Mouse (Mus musculus): Measurements from ENCODE around the gene Hoxa9. TPM values are rescaled to one million over a fixed set of nuclear protein-coding genes. Genes with fewer than 3 reads are reported as not detected.

Gene Hoxa9
- total RNA-seq, 1 experiment = 1.4 TPM

- no peak for DNase-seq (ENCODE audit: low read depth, low spot score)
- no peak overlapping the region for H3K4me3 ChIP-seq (ENCODE audit: insufficient read depth in 1 of 2, low read depth in 1 of 2, low read length in 2 of 2, poor library complexity in 1 of 2, severe bottlenecking in 1 of 2)
- H3K27ac ChIP-seq (ENCODE audit: insufficient read depth, low read depth, low read length, poor library complexity, severe bottlenecking) = no peak overlapping the region
- in situ Hi-C loops (cut with MboI; ENCODE audit: low sequenced_read_pairs in 2 of 2, unreplicated experiment in 2 of 2) = loop anchor here (10.0 to 25.0 kb wide), 2 partner anchors 63 to 1036 kb away; partner anchors contain the start of genes Creb5 (in 1 of the 2) and Evx1 (in 1 of the 2)
- H3K4me1 ChIP-seq (ENCODE audit: control insufficient read depth in 2 of 2, insufficient read depth in 2 of 2, low read length in 2 of 2, poor library complexity in 1 of 2) = peaks cover 0 to 2% of the 10 kb centered on the region in 2 experiments; a peak in 1 of 4 replicates
- H3K9ac ChIP-seq (ENCODE audit: insufficient read depth, low read depth, low read length, poor library complexity, severe bottlenecking) = no peak overlapping the region
- TF ChIP-seq HCFC1 (IDR thresholded peaks at IDR 0.05; ENCODE audit: borderline replicate concordance, insufficient read depth, low read length) = no peak
- no peaks in the 10 kb centered on the region for H3K9me3 ChIP-seq (ENCODE audit: control insufficient read depth, insufficient read depth, low read depth, low read length)
- H3K36me3 ChIP-seq (ENCODE audit: control insufficient read depth, insufficient read depth, low read length, poor library complexity, severe bottlenecking) = no peaks in the 10 kb centered on the region
Observed at GRCm38 (mm10) chr6:52251177-52251879, 20.4 kb upstream of the Hoxa9 start.

- Histone ChIP-seq H3K9ac (ENCODE audit: insufficient read depth, low read depth, low read length, poor library complexity, severe bottlenecking) (no peak overlapping the region), H3K27ac (ENCODE audit: insufficient read depth, low read depth, low read length, poor library complexity, severe bottlenecking) (no peak overlapping the region), H3K36me3 (ENCODE audit: control insufficient read depth, insufficient read depth, low read length, poor library complexity, severe bottlenecking) (no peaks in the 10 kb centered on the region), H3K4me1 (ENCODE audit: control insufficient read depth in 2 of 2, insufficient read depth in 2 of 2, low read length in 2 of 2, poor library complexity in 1 of 2) (peaks cover 0 to 2% of the 10 kb centered on the region in 2 experiments; a peak in 1 of 4 replicates), H3K9me3 (ENCODE audit: control insufficient read depth, insufficient read depth, low read depth, low read length) (no peaks in the 10 kb centered on the region), H3K4me3 (ENCODE audit: insufficient read depth in 1 of 2, low read depth in 1 of 2, low read length in 2 of 2, poor library complexity in 1 of 2, severe bottlenecking in 1 of 2) (no peak overlapping the region)
- TF ChIP-seq HCFC1 (IDR thresholded peaks at IDR 0.05; ENCODE audit: borderline replicate concordance, insufficient read depth, low read length) (no peak), ZC3H11A (IDR thresholded peaks at IDR 0.05; ENCODE audit: borderline replicate concordance, low read depth, low read length) (no peak), ZNF384 (IDR thresholded peaks at IDR 0.05; ENCODE audit: low read depth, low read length) (no peak), CHD2 (IDR thresholded peaks at IDR 0.05; ENCODE audit: low read depth, low read length) (no peak), MAFK (IDR thresholded peaks at IDR 0.05; ENCODE audit: insufficient read depth, low read depth, low read length) (no peak)
- no peak for DNase-seq (ENCODE audit: low read depth, low spot score)
- in situ Hi-C loops (cut with MboI; ENCODE audit: low sequenced_read_pairs in 2 of 2, unreplicated experiment in 2 of 2) = loop anchor here (10.0 to 25.0 kb wide), 2 partner anchors 65 to 1037 kb away; partner anchors contain the start of genes Creb5 (in 1 of the 2) and Evx1 (in 1 of the 2)
Observed at GRCm38 (mm10) chr6:52249826-52250225, 18.9 kb upstream of the Hoxa9 start.

- no peak for TF ChIP-seq HCFC1 (IDR thresholded peaks at IDR 0.05; ENCODE audit: borderline replicate concordance, insufficient read depth, low read length)
- TF ChIP-seq CHD2 (IDR thresholded peaks at IDR 0.05; ENCODE audit: low read depth, low read length) = no peak
- TF ChIP-seq ZNF384 (IDR thresholded peaks at IDR 0.05; ENCODE audit: low read depth, low read length) = no peak
- TF ChIP-seq MAFK (IDR thresholded peaks at IDR 0.05; ENCODE audit: insufficient read depth, low read depth, low read length) = no peak
- no peak for TF ChIP-seq ZC3H11A (IDR thresholded peaks at IDR 0.05; ENCODE audit: borderline replicate concordance, low read depth, low read length)
- H3K4me3 ChIP-seq (ENCODE audit: insufficient read depth in 1 of 2, low read depth in 1 of 2, low read length in 2 of 2, poor library complexity in 1 of 2, severe bottlenecking in 1 of 2) = no peak overlapping the region; a peak in 1 of 4 replicates
- H3K36me3 ChIP-seq (ENCODE audit: control insufficient read depth, insufficient read depth, low read length, poor library complexity, severe bottlenecking) = no peaks in the 10 kb centered on the region
- no peaks in the 10 kb centered on the region for H3K9me3 ChIP-seq (ENCODE audit: control insufficient read depth, insufficient read depth, low read depth, low read length)
- no peak for DNase-seq (ENCODE audit: low read depth, low spot score)
- in situ Hi-C loops (cut with MboI; ENCODE audit: low sequenced_read_pairs in 2 of 2, unreplicated experiment in 2 of 2) = no loop called here
- H3K9ac ChIP-seq (ENCODE audit: insufficient read depth, low read depth, low read length, poor library complexity, severe bottlenecking) = no peak overlapping the region
- no peak overlapping the region for H3K27ac ChIP-seq (ENCODE audit: insufficient read depth, low read depth, low read length, poor library complexity, severe bottlenecking)
- peaks cover 0 to 2% of the 10 kb centered on the region in 2 experiments; a peak in 1 of 4 replicates for H3K4me1 ChIP-seq (ENCODE audit: control insufficient read depth in 2 of 2, insufficient read depth in 2 of 2, low read length in 2 of 2, poor library complexity in 1 of 2)
Observed at GRCm38 (mm10) chr6:52249415-52249738, 18.5 kb upstream of the Hoxa9 start.

- in situ Hi-C loops (cut with MboI; ENCODE audit: low sequenced_read_pairs in 2 of 2, unreplicated experiment in 2 of 2) = no loop called here
- H3K9ac ChIP-seq (ENCODE audit: insufficient read depth, low read depth, low read length, poor library complexity, severe bottlenecking) = no peak overlapping the region
Observed at GRCm38 (mm10) chr6:52248638-52249414, 17.9 kb upstream of the Hoxa9 start.

More at GRCm38 (mm10) chr6:52248638-52249414, 17.9 kb upstream of the Hoxa9 start:
- Histone ChIP-seq H3K36me3 (ENCODE audit: control insufficient read depth, insufficient read depth, low read length, poor library complexity, severe bottlenecking) (no peaks in the 10 kb centered on the region), H3K4me3 (ENCODE audit: insufficient read depth in 1 of 2, low read depth in 1 of 2, low read length in 2 of 2, poor library complexity in 1 of 2, severe bottlenecking in 1 of 2) (no peak overlapping the region), H3K9me3 (ENCODE audit: control insufficient read depth, insufficient read depth, low read depth, low read length) (no peaks in the 10 kb centered on the region), H3K4me1 (ENCODE audit: control insufficient read depth in 2 of 2, insufficient read depth in 2 of 2, low read length in 2 of 2, poor library complexity in 1 of 2) (peaks cover 0 to 2% of the 10 kb centered on the region in 2 experiments; a peak in 1 of 4 replicates), H3K27ac (ENCODE audit: insufficient read depth, low read depth, low read length, poor library complexity, severe bottlenecking) (no peak overlapping the region)
- TF ChIP-seq ZNF384 (IDR thresholded peaks at IDR 0.05; ENCODE audit: low read depth, low read length) (no peak), MAFK (IDR thresholded peaks at IDR 0.05; ENCODE audit: insufficient read depth, low read depth, low read length) (no peak), HCFC1 (IDR thresholded peaks at IDR 0.05; ENCODE audit: borderline replicate concordance, insufficient read depth, low read length) (no peak), ZC3H11A (IDR thresholded peaks at IDR 0.05; ENCODE audit: borderline replicate concordance, low read depth, low read length) (no peak), CHD2 (IDR thresholded peaks at IDR 0.05; ENCODE audit: low read depth, low read length) (no peak)
- DNase-seq (ENCODE audit: low read depth, low spot score) = no peak
